Mouse (Mus musculus) kidney, embryonic 14.5 days (tissue): Measurements from ENCODE around the gene Pth2. TPM values are rescaled to one million over a fixed set of nuclear protein-coding genes. Genes with fewer than 3 reads are reported as not detected.

Source experiments
- ATAC-seq: fragments of 200-750 bp; cut with Nextera tagmentation; 2 replicates; pipeline ENCODE4 v1.8.0; 2017; ENCODE audit warnings: moderate number of reproducible peaks, mild to moderate bottlenecking, moderate TSS enrichment, moderate library complexity; ENCODE audit not compliant: low FRiP score, low TSS enrichment
- H3K27ac ChIP-seq: fragments of 300-500 bp; sonication (generic); 2 replicates; pipeline ENCODE4 v1.5.1; 2014; ENCODE audit warnings: low read depth, mild to moderate bottlenecking, low read length, moderate library complexity, mixed read lengths
- H3K27me3 ChIP-seq: fragments of 300-500 bp; sonication (generic); 2 replicates; pipeline ENCODE4 v1.6.1; 2014; ENCODE audit warnings: mild to moderate bottlenecking, low read length; ENCODE audit not compliant: control insufficient read depth, insufficient read depth
- H3K36me3 ChIP-seq: fragments of 300-500 bp; sonication (generic); 2 replicates; pipeline ENCODE4 v1.6.1; 2014; ENCODE audit warnings: low read length, mixed read lengths; ENCODE audit not compliant: control insufficient read depth, insufficient read depth
- H3K4me1 ChIP-seq: fragments of 300-500 bp; sonication (generic); 2 replicates; pipeline ENCODE4 v1.6.1; 2014; ENCODE audit warnings: low read length, mixed read lengths; ENCODE audit not compliant: control insufficient read depth, insufficient read depth
- H3K4me2 ChIP-seq: fragments of 300-500 bp; sonication (generic); replicated peaks from 2 replicates; pipeline ENCODE4 v1.6.1; 2014; ENCODE audit warnings: low read depth, mild to moderate bottlenecking, low read length
- H3K4me3 ChIP-seq: fragments of 300-500 bp; sonication (generic); 2 replicates; pipeline ENCODE4 v1.5.1; 2014; ENCODE audit warnings: mild to moderate bottlenecking, low read length
- H3K9ac ChIP-seq: fragments of 300-500 bp; sonication (generic); 2 replicates; pipeline ENCODE4 v1.6.1; 2014; ENCODE audit warnings: low read depth, mild to moderate bottlenecking, low read length, moderate library complexity
- H3K9me3 ChIP-seq: fragments of 300-500 bp; sonication (generic); 2 replicates; pipeline ENCODE4 v1.6.1; 2016; ENCODE audit warnings: low read length; ENCODE audit not compliant: control insufficient read depth
- WGBS: fragments of 180-500 bp; shearing (Covaris S2); extraction: QIAGEN DNeasy Blood & Tissue Kit; methylation state at CpG from one replicate; pipeline ENCODE4 v1.1.7; 2014; 5-methylcytosine and 5-hydroxymethylcytosine counted together
- polyA plus RNA-seq: library from polyadenylated mRNA; unstranded; fragments of >200 nt; fragmentation: Nextera tagmentation; extraction: Ambion mirVana; gene quantifications from 2 replicates; pipeline ENCODE4 v1.2.1, GENCODE M21; 2014

The Pth2 gene
- polyA plus RNA-seq, 1 experiment from 2014 or later, result not detected

- no peaks in the 10 kb centered on the region for H3K4me1 ChIP-seq
- ATAC-seq, result no peak
- no peak overlapping the region for H3K9ac ChIP-seq
- H3K4me3 ChIP-seq, result no peak overlapping the region
- no peaks in the 10 kb centered on the region for H3K9me3 ChIP-seq
- H3K27me3 ChIP-seq, result 0 out of 2 replicates have a peak, but pooled peaks cover 6% of the 10 kb centered on the region
- H3K36me3 ChIP-seq, result peaks cover 31% of the 10 kb centered on the region
- 75% methylated on average over 8 of the region's 8 CpGs for WGBS
- H3K4me2 ChIP-seq, result no peak overlapping the region
- H3K27ac ChIP-seq, result no peak overlapping the region
These were observed 40.7 kb upstream of the Pth2 start for GRCm38 (mm10) chr7:45139904-45140723.

GRCm38 (mm10) chr7:45141319-45141718, 39.5 kb upstream of the Pth2 start:
- ATAC-seq, result no peak
- H3K9ac ChIP-seq, result no peak overlapping the region
- H3K27ac ChIP-seq, result no peak overlapping the region
- H3K9me3 ChIP-seq, result no peaks in the 10 kb centered on the region
- WGBS, result 90% methylated on average over 3 of the region's 3 CpGs
- peaks cover 42% of the 10 kb centered on the region for H3K36me3 ChIP-seq
- 0 out of 2 replicates have a peak, but pooled peaks cover 6% of the 10 kb centered on the region for H3K27me3 ChIP-seq
- H3K4me1 ChIP-seq, result no peaks in the 10 kb centered on the region
- no peak overlapping the region for H3K4me2 ChIP-seq
- no peak overlapping the region for H3K4me3 ChIP-seq

GRCm38 (mm10) chr7:45141914-45142313, 38.9 kb upstream of the Pth2 start:
- no peaks in the 10 kb centered on the region for H3K9me3 ChIP-seq
- H3K36me3 ChIP-seq, result peaks cover 47% of the 10 kb centered on the region
- H3K9ac ChIP-seq, result no peak overlapping the region
- 0 out of 2 replicates have a peak, but pooled peaks cover 6% of the 10 kb centered on the region for H3K27me3 ChIP-seq
- no peak overlapping the region for H3K4me3 ChIP-seq
- no peak overlapping the region for H3K4me2 ChIP-seq
- no peaks in the 10 kb centered on the region for H3K4me1 ChIP-seq
- ATAC-seq, result no peak
- WGBS, result 87% methylated on average over 5 of the region's 5 CpGs
- no peak overlapping the region for H3K27ac ChIP-seq

GRCm38 (mm10) chr7:45144368-45145174, 36.2 kb upstream of the Pth2 start:
- Histone ChIP-seq H3K9me3 (no peaks in the 10 kb centered on the region), H3K36me3 (peaks cover 53% of the 10 kb centered on the region), H3K4me3 (no peak overlapping the region), H3K27ac (no peak overlapping the region), H3K4me1 (no peaks in the 10 kb centered on the region), H3K4me2 (no peak overlapping the region), H3K27me3 (no peaks in the 10 kb centered on the region), H3K9ac (0 out of 2 replicates have a peak overlapping the region, but pooled peaks have one; percentile 4)
- no peak for ATAC-seq
- WGBS, result 87% methylated on average over 13 of the region's 13 CpGs

- Histone ChIP-seq H3K9me3 (no peaks in the 10 kb centered on the region), H3K4me1 (peaks cover 4% of the 10 kb centered on the region), H3K9ac (no peak overlapping the region), H3K4me2 (no peak overlapping the region), H3K27ac (no peak overlapping the region), H3K27me3 (no peaks in the 10 kb centered on the region), H3K4me3 (no peak overlapping the region), H3K36me3 (peaks cover 53% of the 10 kb centered on the region)
- 94% methylated on average over 8 of the region's 8 CpGs for WGBS
- no peak for ATAC-seq
These were observed 35.3 kb upstream of the Pth2 start for GRCm38 (mm10) chr7:45145460-45145859.

- H3K4me2 ChIP-seq, result no peak overlapping the region
- H3K4me3 ChIP-seq, result no peak overlapping the region
- H3K9ac ChIP-seq, result no peak overlapping the region
- no peak for ATAC-seq
- no peak overlapping the region for H3K27ac ChIP-seq
- no peaks in the 10 kb centered on the region for H3K9me3 ChIP-seq
- peaks cover 45% of the 10 kb centered on the region for H3K36me3 ChIP-seq
- peaks cover 17% of the 10 kb centered on the region for H3K4me1 ChIP-seq
- H3K27me3 ChIP-seq, result no peaks in the 10 kb centered on the region
- WGBS, result 91% methylated on average over 11 of the region's 11 CpGs
These were observed 33.5 kb upstream of the Pth2 start for GRCm38 (mm10) chr7:45147267-45147666.

- H3K4me2 ChIP-seq, result no peak overlapping the region
- 73% methylated on average over 11 of the region's 11 CpGs for WGBS
- H3K27me3 ChIP-seq, result no peaks in the 10 kb centered on the region
- ATAC-seq, result 0 out of 2 replicates have a peak, but pooled peaks have one; percentile 3
- H3K27ac ChIP-seq, result no peak overlapping the region
- no peaks in the 10 kb centered on the region for H3K9me3 ChIP-seq
- peaks cover 39% of the 10 kb centered on the region for H3K36me3 ChIP-seq
- H3K4me3 ChIP-seq, result no peak overlapping the region
- H3K4me1 ChIP-seq, result peaks cover 17% of the 10 kb centered on the region
- no peak overlapping the region for H3K9ac ChIP-seq
These were observed 32.9 kb upstream of the Pth2 start for GRCm38 (mm10) chr7:45147899-45148298.

- Histone ChIP-seq H3K27ac (0 out of 2 replicates have a peak overlapping the region, but pooled peaks have one; percentile 24), H3K4me3 (no peak overlapping the region), H3K9me3 (no peaks in the 10 kb centered on the region), H3K36me3 (peaks cover 35% of the 10 kb centered on the region), H3K4me1 (peaks cover 21% of the 10 kb centered on the region), H3K9ac (peak overlapping the region; percentile 18; the same call in 1 of the 2 replicates), H3K4me2 (no peak overlapping the region), H3K27me3 (no peaks in the 10 kb centered on the region)
- WGBS, result 59% methylated on average over 4 of the region's 4 CpGs
- ATAC-seq, result no peak
These were observed 32.2 kb upstream of the Pth2 start for GRCm38 (mm10) chr7:45148534-45149098.
